Mouse (Mus musculus): ENCODE measurements around the gene Midn. TPM values are rescaled to one million over a fixed set of nuclear protein-coding genes. Genes with fewer than 3 reads are reported as not detected.

Midn gene
- polyA plus RNA-seq, 1 experiment from 2014 or later: 42.1 TPM

- 28% methylated on average over 27 of the region's 27 CpGs for WGBS
- Histone ChIP-seq H3K4me3 (peak overlapping the region; percentile 16; the same call in 1 of the 2 replicates), H3K27ac (no peak overlapping the region), H3K4me2 (replicated peaks) (peak overlapping the region; percentile 38), H3K36me3 (peaks cover 91% of the 10 kb centered on the region), H3K9ac (peak overlapping the region; percentile 15; the same call in 1 of the 2 replicates), H3K27me3 (peaks cover 37% of the 10 kb centered on the region), H3K9me3 (replicated peaks) (no peaks in the 10 kb centered on the region), H3K4me1 (peaks cover 25% of the 10 kb centered on the region)
- ATAC-seq (ENCODE audit: low FRiP score): no peak
These were observed 16.1 kb upstream of the Midn start for GRCm38 (mm10) chr10:80131952-80132350.

- Histone ChIP-seq H3K9ac (no peak overlapping the region), H3K4me1 (peaks cover 39% of the 10 kb centered on the region), H3K9me3 (replicated peaks) (no peaks in the 10 kb centered on the region), H3K36me3 (peaks cover 77% of the 10 kb centered on the region), H3K4me2 (replicated peaks) (no peak overlapping the region), H3K27me3 (peaks cover 43% of the 10 kb centered on the region), H3K4me3 (no peak overlapping the region), H3K27ac (no peak overlapping the region)
- WGBS: 80% methylated on average over 8 of the region's 8 CpGs
- ATAC-seq (ENCODE audit: low FRiP score): no peak
These were observed 14.7 kb upstream of the Midn start for GRCm38 (mm10) chr10:80133226-80133849.

GRCm38 (mm10) chr10:80134421-80134820 lies 13.7 kb upstream of the Midn start:
- no peak for ATAC-seq (ENCODE audit: low FRiP score)
- H3K36me3 ChIP-seq: peaks cover 66% of the 10 kb centered on the region
- H3K4me3 ChIP-seq: no peak overlapping the region; the same call in 1 of the 2 replicates
- no peaks in the 10 kb centered on the region for H3K9me3 ChIP-seq (replicated peaks)
- no peak overlapping the region for H3K9ac ChIP-seq
- peaks cover 43% of the 10 kb centered on the region for H3K27me3 ChIP-seq
- H3K4me2 ChIP-seq (replicated peaks): no peak overlapping the region
- no peak overlapping the region for H3K27ac ChIP-seq
- 89% methylated on average over 9 of the region's 9 CpGs for WGBS
- peaks cover 46% of the 10 kb centered on the region for H3K4me1 ChIP-seq

GRCm38 (mm10) chr10:80135161-80135560 lies 12.9 kb upstream of the Midn start:
- WGBS: 90% methylated on average over 10 of the region's 10 CpGs

GRCm38 (mm10) chr10:80135641-80136040 lies 12.4 kb upstream of the Midn start:
- no peak for ATAC-seq (ENCODE audit: low FRiP score)
- no peak overlapping the region for H3K4me2 ChIP-seq (replicated peaks)
- no peak overlapping the region for H3K9ac ChIP-seq
- H3K27me3 ChIP-seq: peaks cover 43% of the 10 kb centered on the region
- peaks cover 48% of the 10 kb centered on the region for H3K4me1 ChIP-seq
- WGBS: 86% methylated on average over 1 of the region's 1 CpGs
- peaks cover 54% of the 10 kb centered on the region for H3K36me3 ChIP-seq
- H3K4me3 ChIP-seq: no peak overlapping the region
- H3K9me3 ChIP-seq (replicated peaks): no peaks in the 10 kb centered on the region
- H3K27ac ChIP-seq: no peak overlapping the region

More at GRCm38 (mm10) chr10:80135161-80135560, 12.9 kb upstream of the Midn start:
- no peak overlapping the region for H3K4me3 ChIP-seq
- H3K27ac ChIP-seq: no peak overlapping the region
- no peak for ATAC-seq (ENCODE audit: low FRiP score)
- no peak overlapping the region for H3K4me2 ChIP-seq (replicated peaks)
- peaks cover 48% of the 10 kb centered on the region for H3K4me1 ChIP-seq
- peaks cover 43% of the 10 kb centered on the region for H3K27me3 ChIP-seq
- H3K9ac ChIP-seq: no peak overlapping the region
- H3K36me3 ChIP-seq: peaks cover 59% of the 10 kb centered on the region
- no peaks in the 10 kb centered on the region for H3K9me3 ChIP-seq (replicated peaks)

GRCm38 (mm10) chr10:80136179-80136951 lies 11.7 kb upstream of the Midn start:
- H3K4me1 ChIP-seq: peaks cover 48% of the 10 kb centered on the region
- H3K4me2 ChIP-seq (replicated peaks): peak overlapping the region; percentile 96
- H3K27ac ChIP-seq: no peak overlapping the region
- ATAC-seq (ENCODE audit: low FRiP score): no peak
- peak overlapping the region; percentile 72 for H3K4me3 ChIP-seq
- H3K9ac ChIP-seq: peak overlapping the region; percentile 96
- peaks cover 46% of the 10 kb centered on the region for H3K36me3 ChIP-seq
- 13% methylated on average over 49 of the region's 49 CpGs for WGBS
- no peaks in the 10 kb centered on the region for H3K9me3 ChIP-seq (replicated peaks)
- H3K27me3 ChIP-seq: peaks cover 39% of the 10 kb centered on the region

GRCm38 (mm10) chr10:80136952-80137625 lies 11.0 kb upstream of the Midn start:
- peaks cover 46% of the 10 kb centered on the region for H3K36me3 ChIP-seq
- 2% methylated on average over 27 of the region's 29 CpGs for WGBS
- peaks cover 37% of the 10 kb centered on the region for H3K27me3 ChIP-seq
- H3K9me3 ChIP-seq (replicated peaks): no peaks in the 10 kb centered on the region
- peak overlapping the region; percentile 72 for H3K4me3 ChIP-seq
- peaks cover 45% of the 10 kb centered on the region for H3K4me1 ChIP-seq
- peak overlapping the region; percentile 96 for H3K4me2 ChIP-seq (replicated peaks)
- ATAC-seq (ENCODE audit: low FRiP score): no peak
- peak overlapping the region; percentile 96 for H3K9ac ChIP-seq
- peak overlapping the region; percentile 96 for H3K27ac ChIP-seq

- Histone ChIP-seq H3K4me3 (peak overlapping the region; percentile 72), H3K27me3 (peaks cover 34% of the 10 kb centered on the region)
- WGBS: 6% methylated on average over 31 of the region's 33 CpGs
These were observed 10.2 kb upstream of the Midn start for GRCm38 (mm10) chr10:80137626-80138552.

GRCm38 (mm10) chr10:80138553-80139438 lies 9.3 kb upstream of the Midn start, which contains the start of gene Atp5d:
Atp5d (plus strand) TSS chr10:80138632.
- WGBS: under 1% methylated on average over 60 of the region's 94 CpGs
- Histone ChIP-seq H3K9me3 (replicated peaks) (no peaks in the 10 kb centered on the region), H3K27ac (peak within 1 kb of the TSS; percentile 96), H3K36me3 (peaks cover 33% of the 10 kb centered on the region), H3K9ac (peak within 1 kb of the TSS; percentile 96), H3K27me3 (peaks cover 34% of the 10 kb centered on the region), H3K4me3 (peak within 1 kb of the TSS; percentile 72), H3K4me1 (peaks cover 51% of the 10 kb centered on the region), H3K4me2 (replicated peaks) (peak within 1 kb of the TSS; percentile 96)
- peak; percentile 7 for ATAC-seq (ENCODE audit: low FRiP score)

More at GRCm38 (mm10) chr10:80137626-80138552, 10.2 kb upstream of the Midn start:
- Histone ChIP-seq H3K27ac (peak overlapping the region; percentile 96), H3K4me1 (peaks cover 46% of the 10 kb centered on the region), H3K36me3 (peaks cover 38% of the 10 kb centered on the region), H3K4me2 (replicated peaks) (peak overlapping the region; percentile 96), H3K9ac (peak overlapping the region; percentile 96), H3K9me3 (replicated peaks) (no peaks in the 10 kb centered on the region)
- ATAC-seq (ENCODE audit: low FRiP score): no peak

GRCm38 (mm10) chr10:80139439-80139775 lies 8.7 kb upstream of the Midn start:
- peak overlapping the region; percentile 96 for H3K9ac ChIP-seq
- peaks cover 33% of the 10 kb centered on the region for H3K36me3 ChIP-seq
- peaks cover 31% of the 10 kb centered on the region for H3K27me3 ChIP-seq
- peak; percentile 0 for ATAC-seq (ENCODE audit: low FRiP score)
- peak overlapping the region; percentile 72 for H3K4me3 ChIP-seq
- H3K27ac ChIP-seq: peak overlapping the region; percentile 96
- peak overlapping the region; percentile 96 for H3K4me2 ChIP-seq (replicated peaks)
- peaks cover 51% of the 10 kb centered on the region for H3K4me1 ChIP-seq
- WGBS: 2% methylated on average over 10 of the region's 10 CpGs
- no peaks in the 10 kb centered on the region for H3K9me3 ChIP-seq (replicated peaks)
